Mouse (Mus musculus) megakaryocyte-erythroid progenitor cell, adult 5-6 weeks (primary cell): Measurements from ENCODE around the gene Zfhx3. TPM values are rescaled to one million over a fixed set of nuclear protein-coding genes. Genes with fewer than 3 reads are reported as not detected.

ENCODE experiments used
- ATAC-seq: replicated peaks from 2 replicates; pipeline ENCODE4 v1.8.0; 2016; ENCODE audit warnings: mild to moderate bottlenecking, inconsistent platforms; ENCODE audit not compliant: severe bottlenecking, poor library complexity, low FRiP score, low TSS enrichment
- total RNA-seq, 2 experiments: library from RNA; stranded (forward) in 1 of 2; stranded (reverse) in 1 of 2; fragments of 200-1000, 215-1000 nt in 1 of 2; fragments of >200 nt in 1 of 2; fragmentation: Nextera tagmentation in 1 of 2; gene quantifications; 2 replicates each; pipeline ENCODE4 v1.2.3; 2014 to 2017

Zfhx3 gene
- total RNA-seq, 2 experiments from 2014 or later: 0.28 to 2.9 TPM

- no peak for ATAC-seq
Measured at GRCm38 (mm10) chr8:108072853-108073252, 130.4 kb downstream of the Zfhx3 start.

- no peak for ATAC-seq
Measured at GRCm38 (mm10) chr8:108075176-108075575, 132.7 kb downstream of the Zfhx3 start.

GRCm38 (mm10) chr8:108078726-108079125 is 136.3 kb downstream of the Zfhx3 start:
- ATAC-seq: no peak

- no peak for ATAC-seq
Measured at GRCm38 (mm10) chr8:108086913-108087312, 144.5 kb downstream of the Zfhx3 start.

GRCm38 (mm10) chr8:108089632-108090031 is 147.2 kb downstream of the Zfhx3 start:
- ATAC-seq: no peak

- ATAC-seq: no peak
Measured at GRCm38 (mm10) chr8:108098598-108098997, 156.2 kb downstream of the Zfhx3 start.

- ATAC-seq: no peak
Measured at GRCm38 (mm10) chr8:108101131-108101530, 158.7 kb downstream of the Zfhx3 start.

- ATAC-seq: no peak
Measured at GRCm38 (mm10) chr8:108101978-108102865, 159.8 kb downstream of the Zfhx3 start.

GRCm38 (mm10) chr8:108104471-108105098 is 162.1 kb downstream of the Zfhx3 start:
- no peak for ATAC-seq

GRCm38 (mm10) chr8:108125053-108125452 is 182.6 kb downstream of the Zfhx3 start:
- no peak for ATAC-seq

- ATAC-seq: no peak
Measured at GRCm38 (mm10) chr8:108125491-108125890, 183.0 kb downstream of the Zfhx3 start.

- no peak for ATAC-seq
Measured at GRCm38 (mm10) chr8:108146536-108146935, 204.1 kb downstream of the Zfhx3 start.

GRCm38 (mm10) chr8:108148599-108149249 is 206.3 kb downstream of the Zfhx3 start:
- no peak for ATAC-seq

GRCm38 (mm10) chr8:108170804-108171203 is 228.4 kb downstream of the Zfhx3 start:
- ATAC-seq: no peak

- no peak for ATAC-seq
Measured at GRCm38 (mm10) chr8:108183296-108183695, 240.9 kb downstream of the Zfhx3 start.

- ATAC-seq: no peak
Measured at GRCm38 (mm10) chr8:108183948-108184347, 241.5 kb downstream of the Zfhx3 start.

- ATAC-seq: no peak
Measured at GRCm38 (mm10) chr8:108186289-108186688, 243.8 kb downstream of the Zfhx3 start.

GRCm38 (mm10) chr8:108188044-108188443 is 245.6 kb downstream of the Zfhx3 start:
- ATAC-seq: no peak

GRCm38 (mm10) chr8:108194571-108194970 is 252.1 kb downstream of the Zfhx3 start:
- no peak for ATAC-seq

- no peak for ATAC-seq
Measured at GRCm38 (mm10) chr8:108215026-108215425, 272.6 kb downstream of the Zfhx3 start.
